In the genomic region with DNA sequence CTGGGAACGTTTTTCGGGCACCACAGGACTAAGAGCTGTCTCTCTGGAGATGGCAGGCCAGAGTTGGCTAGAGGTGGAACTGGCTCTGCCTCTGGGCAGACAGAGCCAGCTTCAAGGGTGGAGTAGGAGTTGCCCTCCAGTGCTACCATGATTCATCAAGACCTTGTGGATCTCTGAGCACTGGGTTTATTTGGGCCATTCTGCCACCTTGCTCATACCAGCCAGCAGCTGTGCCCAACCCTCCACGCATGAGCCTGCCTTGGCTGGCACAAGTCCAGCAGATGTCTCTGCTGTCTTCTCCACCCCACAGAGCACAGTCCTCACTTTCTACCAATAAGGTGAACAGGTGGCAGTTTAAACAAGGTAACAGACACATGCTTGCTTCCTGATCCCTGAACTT, we compare ENCODE assay signal across 20 mouse cellular contexts. TPM values are rescaled to one million over a fixed set of nuclear protein-coding genes. Genes with fewer than 3 reads are reported as not detected.
A peak's percentile ranks its signal among the peaks of the same experiment; 100 is the strongest.
DNase-seq lines count a peak whose midpoint lies in the region; ATAC-seq and TF ChIP-seq lines count a peak whose summit lies in the region.
"Had no signal": no experiment of that assay in that cellular context is flagged by ENCODE, and none has a peak within 500 bp of the region (broad histone marks: within the 10 kb centered on the region; RNA-seq: fewer than 3 reads in every experiment).

No protein-coding gene starts in this region.

- H3K27me3 ChIP-seq in liver, embryonic 16.5 days (ENCODE audit: control insufficient read depth, insufficient read depth, low read depth, low read length), result no peaks in the 10 kb centered on the region
- no peaks in the 10 kb centered on the region for H3K27me3 ChIP-seq in intestine, embryonic 15.5 days (replicated peaks)
- no peaks in the 10 kb centered on the region for H3K27me3 ChIP-seq in midbrain, embryonic 15.5 days (replicated peaks)
- H3K27me3 ChIP-seq: limb, embryonic 13.5 days; neural tube, embryonic 15.5 days had no signal

- H3K9ac ChIP-seq in liver, embryonic 16.5 days (ENCODE audit: low read depth, low read length), result no peak overlapping the region
- no peak overlapping the region for H3K9ac ChIP-seq in intestine, embryonic 15.5 days
- H3K9ac ChIP-seq in midbrain, embryonic 15.5 days, result no peak overlapping the region
- H3K9ac ChIP-seq: limb, embryonic 13.5 days; neural tube, embryonic 15.5 days had no signal

- H3K4me3 ChIP-seq in gastrocnemius, adult 2 months, result no peak overlapping the region
- H3K4me3 ChIP-seq in liver, embryonic 16.5 days (ENCODE audit: low read depth, low read length), result no peak overlapping the region
- H3K4me3 ChIP-seq in intestine, embryonic 15.5 days (replicated peaks), result no peak overlapping the region
- no peak overlapping the region for H3K4me3 ChIP-seq in midbrain, embryonic 15.5 days
- H3K4me3 ChIP-seq: erythroblast, embryonic 14.5 days; heart, adult 2 months; limb, embryonic 13.5 days; megakaryocyte, embryonic 14.5 days; neural tube, embryonic 15.5 days had no signal

- 0 out of 2 replicates have a peak, but pooled peaks have one; percentile 20 for ATAC-seq in liver, embryonic 16.5 days (ENCODE audit: low read depth)
- no peak for ATAC-seq in intestine, embryonic 15.5 days
- ATAC-seq in midbrain, embryonic 15.5 days (replicated peaks), result no peak
- ATAC-seq: forebrain, embryonic 16.5 days; hindbrain, postnatal 0 days had no signal

- H3K4me1 ChIP-seq in liver, embryonic 16.5 days (ENCODE audit: control insufficient read depth, low read depth, low read length), result peaks cover 24% of the 10 kb centered on the region
- 0 out of 2 replicates have a peak, but pooled peaks cover 3% of the 10 kb centered on the region for H3K4me1 ChIP-seq in intestine, embryonic 15.5 days (replicated peaks)
- no peaks in the 10 kb centered on the region for H3K4me1 ChIP-seq in midbrain, embryonic 15.5 days
- H3K4me1 ChIP-seq: limb, embryonic 13.5 days; neural tube, embryonic 15.5 days had no signal

- no peak overlapping the region for H3K4me2 ChIP-seq in liver, embryonic 16.5 days (ENCODE audit: low read depth, low read length)
- no peak overlapping the region for H3K4me2 ChIP-seq in intestine, embryonic 15.5 days (replicated peaks)
- no peak overlapping the region for H3K4me2 ChIP-seq in midbrain, embryonic 15.5 days
- H3K4me2 ChIP-seq: limb, embryonic 13.5 days; neural tube, embryonic 15.5 days had no signal

- TF ChIP-seq CTCF in gastrocnemius, adult 2 months (IDR thresholded peaks at IDR 0.05), result no peak

- H3K27ac ChIP-seq in gastrocnemius, adult 2 months, result no peak overlapping the region
- H3K27ac ChIP-seq in liver, embryonic 16.5 days (ENCODE audit: low read length), result 0 out of 2 replicates have a peak overlapping the region, but pooled peaks have one; percentile 6
- H3K27ac ChIP-seq in intestine, embryonic 15.5 days, result no peak overlapping the region
- H3K27ac ChIP-seq in midbrain, embryonic 15.5 days, result no peak overlapping the region
- H3K27ac ChIP-seq: heart, adult 2 months; hindbrain, postnatal 0 days; limb, embryonic 13.5 days; neural tube, embryonic 15.5 days had no signal

- peak; percentile 20 for DNase-seq in gastrocnemius, adult 2 months
- no peak for DNase-seq in gastrocnemius, postnatal 10 days
- DNase-seq in MN1 (ENCODE audit: low spot score), result peak; percentile 43
- peak; percentile 61 for DNase-seq in adrenal gland, postnatal 25 days
- no peak for DNase-seq in layer of hippocampus, postnatal 10 days (ENCODE audit: low spot score in 2 of 2)
- DNase-seq: cerebellum, postnatal 14 days; heart, adult 2 months; kidney, adult 18-20 months; kidney, postnatal 14 days; right cerebral cortex, postnatal 25 days; thymus, postnatal 36 days had no signal

- 53% methylated on average over 3 of the region's 3 CpGs for WGBS in liver, embryonic 16.5 days (ENCODE audit: insufficient replicate concordance)
- whole genome bisulfite sequencing in intestine, embryonic 15.5 days, result 53% methylated on average over 3 of the region's 3 CpGs
- 77% methylated on average over 3 of the region's 3 CpGs for WGBS in midbrain, embryonic 15.5 days

- intact Hi-C loops in gastrocnemius, adult 2 months (cut with DNase I), result no loop called here

- peaks cover 3% of the 10 kb centered on the region; the same call in 1 of the 2 replicates for H3K36me3 ChIP-seq in liver, embryonic 16.5 days (ENCODE audit: control insufficient read depth, insufficient read depth)
- H3K36me3 ChIP-seq in intestine, embryonic 15.5 days, result no peaks in the 10 kb centered on the region
- H3K36me3 ChIP-seq in midbrain, embryonic 15.5 days (replicated peaks), result no peaks in the 10 kb centered on the region
- H3K36me3 ChIP-seq: limb, embryonic 13.5 days; neural tube, embryonic 15.5 days had no signal

- H3K9me3 ChIP-seq in liver, embryonic 16.5 days (replicated peaks; ENCODE audit: control insufficient read depth, low read length), result no peaks in the 10 kb centered on the region
- H3K9me3 ChIP-seq in intestine, embryonic 15.5 days, result no peaks in the 10 kb centered on the region
- H3K9me3 ChIP-seq in midbrain, embryonic 15.5 days, result no peaks in the 10 kb centered on the region
- H3K9me3 ChIP-seq: limb, embryonic 13.5 days; megakaryocyte, embryonic 14.5 days; neural tube, embryonic 15.5 days had no signal

RNA-seq across cellular contexts. Expression of gene Prr22, which starts 18.8 kb away (rescaled TPM):
- total RNA-seq in gastrocnemius, adult 2 months (2021), result under 1 TPM; 0.14 to 0.36 TPM
- under 1 TPM; 0.19 to 0.20 TPM for total RNA-seq in gastrocnemius, postnatal 10 days (2021)
- 0.79 and 1.5 TPM in 2 replicates for total RNA-seq in adrenal gland, postnatal 25 days (2021)
- 0.42 and 0.44 TPM in 2 replicates for polyA plus RNA-seq in liver, embryonic 16.5 days (2015; fragmentation: Nextera tagmentation; extraction: Ambion mirVana)
- 1.2 and 1.6 TPM in 2 replicates for polyA plus RNA-seq in intestine, embryonic 15.5 days (2015; fragmentation: Nextera tagmentation; extraction: Ambion mirVana)
- total RNA-seq in layer of hippocampus, postnatal 10 days (2021), result under 1 TPM; 0.27 to 0.71 TPM
- 1.4 TPM in 2 replicates for polyA plus RNA-seq in midbrain, embryonic 15.5 days (2015; fragmentation: Nextera tagmentation; extraction: Ambion mirVana)

RNA-seq across cellular contexts. Expression of gene Dus3l, which starts 24.3 kb away (rescaled TPM):
- 10 to 100 TPM; 16.3 to 17.6 TPM for total RNA-seq in gastrocnemius, adult 2 months (2021)
- total RNA-seq in gastrocnemius, postnatal 10 days (2021), result 10 to 100 TPM; 17.3 to 21.1 TPM
- total RNA-seq in adrenal gland, postnatal 25 days (2021), result 41.9 and 47.4 TPM in 2 replicates
- 11.4 and 12.2 TPM in 2 replicates for polyA plus RNA-seq in liver, embryonic 16.5 days (2015; fragmentation: Nextera tagmentation; extraction: Ambion mirVana)
- 38.7 and 42.8 TPM in 2 replicates for polyA plus RNA-seq in intestine, embryonic 15.5 days (2015; fragmentation: Nextera tagmentation; extraction: Ambion mirVana)
- total RNA-seq in layer of hippocampus, postnatal 10 days (2021), result 10 to 100 TPM; 66.7 to 72.0 TPM
- 100.0 and 104 TPM in 2 replicates for polyA plus RNA-seq in midbrain, embryonic 15.5 days (2015; fragmentation: Nextera tagmentation; extraction: Ambion mirVana)

RNA-seq across cellular contexts. Expression of gene Nrtn, which starts 31.6 kb away (rescaled TPM):
- 1 to 10 TPM; 3.1 to 3.7 TPM for total RNA-seq in gastrocnemius, adult 2 months (2021)
- total RNA-seq in gastrocnemius, postnatal 10 days (2021), result 1 to 10 TPM in 1 of 2 experiments, under 1 TPM in 1; 0.95 to 1.4 TPM
- 3.8 and 5.3 TPM in 2 replicates for total RNA-seq in adrenal gland, postnatal 25 days (2021)
- 0.49 and 1.0 TPM in 2 replicates for polyA plus RNA-seq in liver, embryonic 16.5 days (2015; fragmentation: Nextera tagmentation; extraction: Ambion mirVana)
- 9.9 and 10.7 TPM in 2 replicates for polyA plus RNA-seq in intestine, embryonic 15.5 days (2015; fragmentation: Nextera tagmentation; extraction: Ambion mirVana)
- total RNA-seq in layer of hippocampus, postnatal 10 days (2021), result 1 to 10 TPM; 1.6 to 2.3 TPM
- polyA plus RNA-seq in midbrain, embryonic 15.5 days (2015; fragmentation: Nextera tagmentation; extraction: Ambion mirVana), result 4.1 and 4.6 TPM in 2 replicates

RNA-seq across cellular contexts. Expression of gene Rfx2, which starts 41.9 kb away (rescaled TPM):
- total RNA-seq in gastrocnemius, adult 2 months (2021), result 1 to 10 TPM; 2.0 to 2.8 TPM
- 1 to 10 TPM; 2.6 to 5.5 TPM for total RNA-seq in gastrocnemius, postnatal 10 days (2021)
- total RNA-seq in adrenal gland, postnatal 25 days (2021), result 6.9 and 11.1 TPM in 2 replicates
- 12.4 and 12.6 TPM in 2 replicates for polyA plus RNA-seq in liver, embryonic 16.5 days (2015; fragmentation: Nextera tagmentation; extraction: Ambion mirVana)
- polyA plus RNA-seq in intestine, embryonic 15.5 days (2015; fragmentation: Nextera tagmentation; extraction: Ambion mirVana), result 3.1 and 4.4 TPM in 2 replicates
- total RNA-seq in layer of hippocampus, postnatal 10 days (2021), result 1 to 10 TPM; 4.1 to 4.4 TPM
- 5.4 and 6.0 TPM in 2 replicates for polyA plus RNA-seq in midbrain, embryonic 15.5 days (2015; fragmentation: Nextera tagmentation; extraction: Ambion mirVana)

Comparison
In these comparisons a context has a peak if more than half of its experiments do, and no peak if none do; other contexts are left out.
1. DNase-seq: peak in gastrocnemius, adult 2 months (single experiment), MN1 (single experiment) and adrenal gland, postnatal 25 days (single experiment); none in gastrocnemius, postnatal 10 days (single experiment) and layer of hippocampus, postnatal 10 days (0 of 2).